Comparison of ENCODE assay signal across 17 mouse cellular contexts in genomic region chr15:94859641-94860040, GRCm38 (mm10).
DNase-seq lines count a peak whose midpoint lies in the region; TF ChIP-seq lines count a peak whose summit lies in the region.
"Had no signal": no experiment of that assay in that cellular context is flagged by ENCODE, and none has a peak within 500 bp of the region (broad histone marks: within the 10 kb centered on the region; RNA-seq: fewer than 3 reads in every experiment).

No protein-coding gene starts in this region.

- intact Hi-C loops in left cerebral cortex, postnatal 10 days (cut with DNase I) = no loop called here

- TF ChIP-seq POLR2A in cortical plate, adult 2 months (IDR thresholded peaks at IDR 0.05; ENCODE audit: extremely low read depth, insufficient read depth, low read length) = no peak

- H3K27ac ChIP-seq in cortical plate, adult 2 months (ENCODE audit: insufficient read depth, low read length) = 0 out of 2 replicates have a peak overlapping the region, but pooled peaks have one; percentile 39
- H3K27ac ChIP-seq: forebrain, embryonic 13.5 days; gastrocnemius, adult 2 months; intestine, embryonic 15.5 days; limb, embryonic 13.5 days had no signal

- H3K4me3 ChIP-seq in cortical plate, adult 2 months (ENCODE audit: insufficient read depth, low read length) = no peak overlapping the region
- H3K4me3 ChIP-seq: forebrain, embryonic 13.5 days; gastrocnemius, adult 2 months; intestine, embryonic 15.5 days; limb, embryonic 13.5 days had no signal

- no peak for TF ChIP-seq CTCF in cortical plate, adult 2 months (IDR thresholded peaks at IDR 0.05; ENCODE audit: extremely low read depth, insufficient read depth, low read length)

- peaks cover 2% of the 10 kb centered on the region; the same call in 1 of the 2 replicates for H3K4me1 ChIP-seq in cortical plate, adult 2 months (ENCODE audit: control insufficient read depth, insufficient read depth, low read length)
- H3K4me1 ChIP-seq: intestine, embryonic 15.5 days; limb, embryonic 13.5 days had no signal

- DNase-seq in left cerebral cortex, adult 9 months (ENCODE audit: low spot score in 2 of 2) = peak; percentile 27 to 48
- DNase-seq in left cerebral cortex, postnatal 10 days (ENCODE audit: extremely low spot score in 1 of 2, low spot score in 2 of 2) = no peak
- DNase-seq in layer of hippocampus, adult 18-20 months (ENCODE audit: low spot score in 2 of 2) = peak; percentile 74 to 92
- DNase-seq in right cerebral cortex, postnatal 10 days (ENCODE audit: low spot score in 2 of 2) = peak; percentile 50 to 55
- DNase-seq in cerebellum, adult 8-10 months = no peak
- DNase-seq in thymus, adult 18-20 months = no peak
- DNase-seq: adrenal gland, postnatal 36 days; cerebellum, postnatal 25 days; gastrocnemius, adult 2 months; heart, adult 18-20 months; heart, postnatal 4 days; lung, postnatal 10 days; spleen, adult 18-20 months had no signal

Comparison
In these comparisons a context has a peak if more than half of its experiments do, and no peak if none do; other contexts are left out.
1. DNase-seq: peak in left cerebral cortex, adult 9 months (2 of 2), layer of hippocampus, adult 18-20 months (2 of 2) and right cerebral cortex, postnatal 10 days (2 of 2); none in left cerebral cortex, postnatal 10 days (0 of 2), cerebellum, adult 8-10 months (single experiment) and thymus, adult 18-20 months (0 of 2).